Mouse (Mus musculus) 416B (cell line): ENCODE measurements around the gene Trpm3.

Source experiments
- DNase-seq: peaks from one replicate; pipeline ENCODE4 v3.0.0; 2011; ENCODE audit warnings: low read depth

The Trpm3 gene

DNA sequence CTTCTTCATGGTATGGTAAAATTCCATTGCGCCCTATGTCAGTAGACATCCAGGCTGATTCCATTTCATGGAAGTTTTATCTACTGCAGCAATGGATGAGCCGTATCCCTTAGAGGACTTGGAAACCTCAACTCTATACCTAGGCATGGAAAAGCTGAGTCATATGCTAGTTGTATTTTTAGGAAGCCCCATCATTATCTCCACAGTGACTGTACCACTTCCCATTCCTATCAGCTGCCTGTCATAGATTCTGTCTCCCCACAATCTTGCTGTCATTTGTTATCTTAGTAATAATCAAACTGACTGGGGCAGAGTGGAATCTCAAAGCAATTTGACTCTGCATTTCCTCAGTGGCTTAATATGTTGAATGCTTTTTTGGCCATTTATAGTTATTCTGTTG, 169.2 kb downstream of the Trpm3 start:
- peak; percentile 86 for DNase-seq

DNA sequence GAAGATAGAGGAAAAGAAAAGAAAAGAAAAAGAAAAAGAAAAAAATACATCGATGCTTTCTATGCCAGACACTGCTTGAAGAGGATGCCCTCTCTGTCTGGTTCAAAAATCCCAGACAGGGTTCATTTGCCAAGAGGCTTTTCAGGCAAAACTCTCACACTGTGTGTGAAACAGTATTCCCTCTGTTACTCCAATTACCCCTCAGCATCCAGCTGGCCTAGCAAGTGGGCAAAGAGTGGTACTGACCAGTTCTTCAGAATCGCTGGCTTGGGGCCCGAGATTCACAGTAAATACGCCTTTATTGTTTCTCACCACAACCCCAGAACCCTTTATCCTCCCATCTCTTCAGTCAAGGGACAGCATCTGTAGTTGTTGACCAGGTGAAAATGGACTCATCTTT, 178.5 kb downstream of the Trpm3 start:
- DNase-seq = no peak

DNA sequence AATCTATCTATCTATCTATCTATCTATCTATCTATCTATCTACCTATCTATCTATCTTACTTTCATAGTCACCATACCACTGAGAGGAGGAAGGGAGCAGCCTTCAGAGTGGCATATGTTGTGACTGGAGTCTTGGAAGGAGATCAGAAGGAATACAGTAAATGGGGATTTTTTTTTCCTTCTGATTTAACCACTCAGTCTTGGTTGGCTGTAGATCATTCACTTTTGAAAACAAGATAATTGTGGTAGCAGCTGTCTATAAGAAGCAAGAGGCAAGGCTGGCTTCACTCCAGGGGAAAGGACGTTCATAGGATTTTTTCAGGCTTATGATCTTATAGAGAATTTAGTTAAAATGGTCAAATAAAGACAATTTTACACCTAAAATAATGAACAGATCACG, 188.0 kb downstream of the Trpm3 start:
- DNase-seq = no peak

DNA sequence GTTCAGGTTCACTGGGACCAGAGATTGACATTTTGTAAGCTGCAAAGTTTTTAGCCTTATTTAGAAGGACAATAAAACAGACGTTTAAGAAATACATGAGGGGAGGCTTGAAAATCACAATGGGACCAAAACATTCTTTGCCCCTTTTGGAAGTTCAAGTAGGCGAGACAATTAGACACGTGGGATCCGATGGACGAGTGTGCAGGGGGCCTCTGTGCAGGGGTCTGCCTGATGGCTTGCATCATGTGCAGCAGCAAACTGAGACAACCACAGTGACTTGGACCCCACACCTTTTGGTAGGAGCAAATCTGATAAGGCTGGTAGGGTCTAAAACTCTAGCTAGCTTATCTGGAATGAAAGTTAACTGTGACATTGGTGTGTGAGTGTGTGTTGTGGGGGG, 188.4 kb downstream of the Trpm3 start:
- no peak for DNase-seq

DNA sequence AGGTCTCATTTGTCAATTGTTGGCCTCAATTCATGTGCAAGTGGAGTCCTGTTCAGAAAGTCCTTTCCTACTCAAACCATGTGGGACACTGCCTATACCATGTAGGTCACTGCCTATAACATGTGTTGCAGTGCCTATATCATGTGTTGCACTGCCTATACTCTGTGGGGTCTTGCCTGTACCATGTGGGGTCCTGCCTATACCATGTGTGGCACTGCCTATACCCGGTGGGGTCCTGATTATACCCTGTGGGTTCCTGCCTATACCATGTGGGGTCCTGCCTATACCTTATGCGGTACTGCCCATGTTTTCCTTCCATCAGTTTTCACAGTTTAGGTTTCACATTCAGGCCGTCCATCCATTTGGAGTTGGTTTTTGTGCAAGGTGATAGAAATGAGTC, 197.4 kb downstream of the Trpm3 start:
- no peak for DNase-seq

DNA sequence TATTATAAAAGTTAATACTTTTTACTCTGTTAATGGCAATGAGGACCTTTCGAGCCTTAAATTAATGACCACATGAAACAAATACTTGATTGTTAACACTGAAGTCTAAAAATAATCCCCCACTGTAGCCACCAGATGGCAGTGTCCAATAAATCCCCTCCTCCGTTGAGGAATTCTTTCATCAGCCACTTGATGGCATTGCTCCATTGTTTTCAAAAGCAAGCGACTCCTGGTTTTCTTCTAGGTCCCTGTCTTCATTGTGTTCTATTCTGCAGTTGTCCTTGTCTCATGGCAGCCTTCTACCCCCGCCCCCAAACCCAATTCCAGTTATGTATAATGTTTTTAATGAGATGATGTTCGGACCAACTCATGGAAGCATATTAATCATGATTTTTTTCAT, 198.6 kb downstream of the Trpm3 start:
- peak; percentile 73 for DNase-seq

DNA sequence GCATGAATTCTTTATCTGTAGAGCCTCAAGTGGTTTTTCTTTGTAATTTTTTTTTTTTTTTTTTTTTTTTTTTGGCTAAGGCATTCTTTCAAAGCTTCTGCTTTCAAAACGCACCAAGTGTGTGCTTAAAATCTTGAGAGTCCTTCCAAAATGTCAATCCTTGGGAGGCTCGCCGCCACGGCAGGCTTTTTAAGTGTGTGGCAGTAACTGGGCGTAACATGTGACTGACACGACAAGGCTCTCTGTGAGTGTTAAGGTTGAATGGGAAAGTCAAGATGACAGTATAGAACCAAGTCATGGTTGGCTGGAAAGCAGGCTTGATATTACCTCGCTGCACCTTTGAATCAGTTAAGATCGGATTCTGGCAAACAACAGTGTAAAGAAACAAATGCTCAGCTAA, 200.1 kb downstream of the Trpm3 start:
- no peak for DNase-seq

DNA sequence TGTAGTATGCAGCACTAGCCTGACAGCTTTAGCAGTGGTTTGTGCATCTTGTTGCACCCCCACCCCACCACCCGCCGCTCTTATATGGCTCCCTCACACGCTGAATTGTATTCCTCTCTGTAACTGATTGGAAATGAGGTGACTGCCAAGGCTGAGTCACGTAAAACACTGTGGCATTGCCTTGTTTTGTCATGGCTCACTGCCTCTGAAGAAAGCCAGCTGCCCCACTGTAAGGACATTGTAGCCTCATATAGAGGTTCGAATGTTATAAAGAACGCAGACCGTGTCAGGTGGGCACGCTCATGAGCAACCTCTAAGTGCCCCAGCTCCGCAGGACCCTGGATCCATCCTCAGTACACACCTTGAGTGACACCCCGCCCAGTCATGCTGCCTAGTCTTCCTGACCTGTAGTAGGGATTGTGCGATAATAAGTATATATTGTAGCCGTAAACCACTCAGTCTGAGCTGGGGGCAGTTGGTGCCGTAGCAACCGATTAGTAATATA, 215.2 kb downstream of the Trpm3 start:
- no peak for DNase-seq

DNA sequence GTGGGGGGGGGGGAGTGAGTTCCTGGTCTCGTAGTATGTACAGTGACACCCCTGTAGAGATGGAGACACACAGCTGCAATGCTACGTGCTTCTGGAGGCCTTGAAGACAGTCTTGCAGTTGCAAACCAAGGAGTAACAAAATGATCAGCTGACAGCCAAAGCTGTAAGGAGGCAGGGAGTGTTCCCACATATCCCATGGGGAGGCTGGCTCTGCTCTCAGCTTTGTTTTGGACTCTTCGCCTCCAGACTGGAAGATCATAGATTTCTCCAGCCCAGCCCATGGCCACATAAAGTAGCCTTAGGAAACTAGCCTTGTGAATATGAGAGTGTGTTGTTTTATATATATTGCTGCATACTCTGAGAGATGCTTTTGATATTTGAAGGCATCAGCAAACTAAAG, 248.0 kb downstream of the Trpm3 start:
- DNase-seq = no peak

DNA sequence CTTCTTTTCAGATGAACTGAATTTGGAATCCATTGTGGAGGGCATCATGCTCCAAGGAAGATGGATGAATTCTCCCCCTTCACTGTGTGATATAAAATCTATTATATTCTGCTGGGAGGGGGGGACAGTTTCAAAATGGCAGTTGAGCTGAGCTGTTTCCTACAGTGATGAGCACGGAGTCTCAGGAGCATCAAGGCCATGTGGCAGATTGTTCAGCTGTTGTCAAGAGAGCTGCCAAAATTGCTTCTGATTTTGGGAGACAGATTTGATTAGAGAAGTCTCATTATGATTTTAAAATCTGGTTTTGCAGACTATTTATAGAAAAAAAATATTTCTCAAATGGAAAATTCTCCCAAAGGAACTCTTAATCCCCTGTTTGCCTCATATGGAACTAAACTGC, 255.9 kb downstream of the Trpm3 start:
- DNase-seq = no peak

DNA sequence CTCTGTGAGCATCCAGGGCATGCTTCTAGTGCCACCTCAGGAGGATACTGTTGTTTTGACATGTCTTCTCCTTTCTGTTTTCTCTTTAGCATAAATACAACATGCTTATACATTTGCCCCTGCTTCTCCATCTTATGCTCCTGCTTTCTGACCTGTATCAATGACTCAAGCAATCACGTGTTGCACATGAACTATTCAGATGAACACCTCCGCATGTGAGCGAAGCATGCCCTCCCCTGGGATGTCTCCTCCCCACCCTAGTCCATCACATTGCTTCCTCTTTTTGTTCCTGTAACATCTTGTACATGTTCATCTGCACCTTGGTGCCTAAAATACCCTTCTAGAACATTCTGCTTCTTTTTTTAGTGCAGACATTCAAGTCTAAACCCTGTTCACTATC, 265.2 kb downstream of the Trpm3 start:
- no peak for DNase-seq

DNA sequence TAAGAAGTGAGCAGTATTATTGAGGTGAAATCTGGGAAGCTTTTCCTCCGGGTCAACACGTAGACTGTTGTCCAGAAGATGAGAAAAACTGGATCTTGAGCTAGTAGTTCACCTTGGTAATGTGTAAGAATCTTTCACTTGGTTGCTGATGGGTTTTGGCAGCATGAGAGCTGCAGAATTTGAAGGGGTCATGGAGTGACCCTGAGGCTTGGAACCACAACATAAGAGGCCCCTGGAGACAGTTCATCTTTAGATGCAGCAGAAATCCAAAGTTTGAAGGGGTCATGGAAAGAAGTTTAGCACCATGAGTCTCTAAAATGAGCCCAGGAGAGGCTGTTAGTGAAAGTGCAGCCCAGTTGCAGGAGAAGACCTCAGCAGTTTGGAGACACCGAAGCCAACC, 279.4 kb downstream of the Trpm3 start:
- DNase-seq = no peak

DNA sequence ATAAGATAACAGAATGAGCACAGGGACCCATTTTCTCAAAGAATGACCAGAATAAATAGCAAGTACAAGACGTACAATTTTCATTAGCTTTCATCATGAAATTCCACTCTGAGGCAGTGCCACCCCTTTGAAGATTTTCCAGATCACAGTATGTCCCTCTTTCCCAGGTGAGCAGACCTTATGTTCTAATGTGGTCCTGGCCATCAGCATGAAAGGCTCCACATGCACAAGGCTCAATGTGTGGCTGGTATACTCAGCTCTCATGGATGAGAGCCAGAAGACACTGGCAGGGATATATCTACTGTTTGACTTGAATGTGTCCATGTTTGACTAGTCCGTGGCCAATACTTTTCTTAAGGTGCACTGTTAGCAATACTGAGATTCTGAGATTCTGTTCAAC, 298.4 kb downstream of the Trpm3 start:
- no peak for DNase-seq

DNA sequence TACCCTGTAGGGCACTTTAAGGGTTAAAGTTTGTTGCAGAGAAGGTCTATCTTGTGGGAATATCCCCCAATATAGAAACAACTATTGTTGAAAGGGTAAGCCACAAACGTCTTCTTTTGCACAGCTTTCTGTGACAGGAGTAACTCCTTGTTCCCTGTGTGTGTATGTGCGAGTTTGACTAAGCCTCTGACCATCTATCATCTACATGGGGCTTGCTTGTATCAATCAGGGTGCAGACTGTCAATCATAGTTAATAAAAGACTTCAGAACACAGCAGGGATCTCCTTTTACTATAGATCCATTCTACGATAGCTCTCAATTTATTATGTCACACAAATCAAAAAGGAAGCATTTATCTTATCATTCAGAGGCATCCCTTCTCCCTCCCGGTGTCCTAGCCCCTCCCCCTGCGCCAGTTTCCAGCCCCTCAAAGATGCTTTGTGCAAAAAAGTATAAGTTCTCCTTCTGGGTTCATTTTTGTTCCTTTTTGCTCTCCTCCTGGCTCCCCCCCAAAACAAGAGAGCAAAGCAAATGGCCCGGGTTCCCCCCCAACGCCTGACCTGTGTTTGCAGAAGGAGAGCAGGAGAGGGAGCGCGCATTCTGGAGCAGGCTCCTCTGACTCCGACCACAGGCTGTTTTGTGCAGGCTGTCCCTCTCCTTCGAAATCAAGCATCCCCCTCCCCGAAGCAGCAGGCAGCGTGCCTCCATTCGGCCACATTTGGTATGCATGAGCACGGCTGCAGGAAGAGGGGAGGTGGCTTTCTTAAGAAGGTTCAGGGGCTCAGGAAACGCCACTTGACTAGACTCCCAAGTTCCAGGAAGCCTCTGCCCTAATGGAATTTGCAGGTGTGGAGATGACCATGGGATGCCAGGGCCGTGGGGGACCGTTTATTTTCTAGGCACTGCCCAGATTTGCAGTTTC, 308.8 kb downstream of the Trpm3 start:
- DNase-seq = no peak

DNA sequence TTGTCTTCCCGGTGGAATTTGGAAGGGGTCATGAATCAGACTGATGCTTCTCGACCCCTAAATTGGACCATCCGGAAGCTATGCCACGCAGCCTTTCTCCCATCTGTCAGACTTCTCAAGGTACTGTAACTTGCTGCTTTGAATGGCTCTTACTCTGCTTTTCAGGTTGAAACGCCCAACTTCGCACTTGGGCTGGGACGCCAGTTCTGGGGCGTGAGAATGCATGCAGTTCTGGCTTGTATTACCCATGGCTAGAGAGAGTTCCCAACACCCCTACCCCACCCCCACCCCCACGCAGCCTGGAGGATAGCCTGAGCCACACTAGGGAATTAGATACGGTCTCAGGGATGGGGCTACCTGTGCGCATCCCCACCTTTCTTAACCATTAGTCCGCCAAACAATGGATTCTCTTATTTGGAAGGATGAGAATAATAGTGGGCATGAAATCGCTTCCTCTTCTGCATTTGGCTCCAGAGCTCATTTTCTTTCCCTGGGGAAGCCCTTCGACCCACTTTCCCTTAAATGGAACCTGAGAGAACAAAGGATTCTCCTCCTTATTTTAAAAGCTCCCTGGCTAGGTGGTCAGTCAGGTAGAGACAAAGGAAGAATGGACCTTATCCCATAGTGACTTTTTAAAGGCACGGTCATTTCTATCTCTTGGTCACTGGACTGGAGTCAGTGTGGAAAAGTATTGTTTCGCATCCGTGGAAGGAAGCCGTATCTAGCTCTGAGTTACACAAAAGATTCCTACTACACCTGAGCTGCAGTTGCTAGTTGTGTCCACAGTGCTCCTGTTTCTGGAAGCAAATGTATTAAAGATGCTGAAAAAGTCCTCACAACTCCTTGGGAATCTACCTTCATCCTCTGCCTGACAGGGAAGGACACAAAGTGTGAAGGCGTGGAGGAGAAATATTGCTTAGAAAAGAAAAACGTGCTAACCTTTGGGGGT, 309.8 kb downstream of the Trpm3 start:
- DNase-seq = no peak

DNA sequence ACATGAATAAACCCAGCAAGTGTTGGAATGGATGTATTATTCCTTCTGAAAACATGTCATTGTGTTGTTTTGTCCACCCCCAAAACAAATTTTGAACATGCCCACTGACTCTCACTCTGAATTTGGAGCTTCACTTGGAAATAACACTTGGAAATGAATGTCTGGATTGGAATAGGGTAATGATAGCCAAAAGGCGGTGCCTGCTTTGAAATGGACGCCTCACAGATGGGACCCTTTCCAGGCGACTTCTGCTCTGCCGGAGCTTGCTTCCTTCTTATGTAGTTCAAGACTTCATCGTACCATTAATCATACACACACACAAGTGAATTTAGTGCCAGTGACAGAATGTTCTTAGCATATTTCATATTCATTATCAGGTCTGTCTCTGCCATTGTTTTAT, 312.4 kb downstream of the Trpm3 start:
- DNase-seq = no peak

DNA sequence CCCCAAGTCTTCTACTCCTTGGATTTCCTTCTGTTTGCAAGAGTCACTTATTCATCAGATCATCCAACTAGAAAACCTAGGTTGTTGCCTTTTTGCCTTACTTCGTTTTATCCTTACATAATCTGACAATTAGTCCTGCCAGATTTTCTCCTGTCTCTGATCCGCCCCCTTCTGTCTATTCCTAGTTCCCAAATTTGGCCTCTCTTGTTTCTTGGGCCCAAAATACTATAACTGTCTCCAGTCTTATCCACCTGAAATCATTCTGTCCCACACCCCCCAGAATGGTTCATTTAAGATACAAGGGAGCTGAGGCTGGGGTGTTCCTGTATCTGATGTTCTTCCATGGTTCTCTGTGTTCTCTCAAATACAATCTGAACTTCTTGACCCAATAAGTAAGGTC, 318.1 kb downstream of the Trpm3 start:
- no peak for DNase-seq

DNA sequence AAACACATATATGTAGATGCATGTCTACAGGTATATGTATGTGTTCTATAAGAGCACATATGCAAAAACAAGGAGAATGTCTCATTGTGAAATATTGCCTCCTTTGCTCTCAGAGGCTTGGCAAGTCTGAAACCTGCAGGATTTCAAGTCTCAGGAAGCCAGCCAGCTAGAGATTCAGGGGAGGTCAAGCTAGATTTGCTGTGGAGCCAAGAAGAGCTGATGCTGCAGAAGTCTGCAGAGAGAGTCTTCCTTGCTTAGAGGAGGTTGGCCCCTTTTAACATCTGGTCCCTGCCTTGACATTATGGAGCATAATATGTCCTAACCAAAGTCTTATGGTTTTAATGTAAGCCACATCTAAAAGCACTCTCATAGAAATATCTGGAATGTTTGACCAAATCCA, 323.2 kb downstream of the Trpm3 start:
- DNase-seq = no peak

DNA sequence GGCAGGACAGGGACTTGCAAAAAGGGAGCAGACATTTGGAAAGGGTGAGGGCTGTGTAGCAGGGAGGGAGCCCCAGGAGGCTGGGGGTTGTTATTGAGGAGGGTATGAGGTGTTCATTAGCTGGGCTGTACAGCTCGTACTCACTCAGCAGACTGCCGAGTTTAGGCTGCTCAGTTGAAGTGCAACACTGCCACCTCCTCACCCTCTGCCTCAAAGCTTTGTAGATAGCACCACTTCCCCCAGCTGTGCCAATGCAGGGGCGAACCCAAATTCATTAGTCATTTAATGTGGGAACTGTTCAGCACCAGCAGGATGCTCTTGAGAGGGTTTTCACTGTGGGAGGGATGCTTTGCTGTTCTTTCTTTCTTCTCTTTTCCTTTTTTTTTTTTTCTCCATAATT, 324.7 kb downstream of the Trpm3 start:
- no peak for DNase-seq

DNA sequence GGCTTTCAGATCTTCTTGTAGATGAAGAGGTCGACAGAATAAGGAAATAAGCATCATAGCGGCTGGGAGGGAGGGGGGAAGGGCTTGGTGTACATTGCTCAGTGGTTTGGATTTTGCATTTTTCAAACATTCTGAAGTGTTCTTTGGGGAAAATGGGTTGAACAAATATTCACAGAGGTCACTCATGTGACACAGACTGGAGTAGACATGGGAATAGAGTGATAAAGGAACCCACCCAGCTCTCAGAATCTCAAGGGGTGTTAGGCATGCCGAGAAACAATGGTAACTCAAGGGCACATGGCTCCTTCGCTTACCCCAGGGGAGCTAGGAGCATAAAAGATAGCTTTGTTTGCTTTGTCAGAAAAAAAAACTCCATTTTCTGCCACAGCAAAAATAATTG, 330.8 kb downstream of the Trpm3 start:
- DNase-seq = no peak

DNA sequence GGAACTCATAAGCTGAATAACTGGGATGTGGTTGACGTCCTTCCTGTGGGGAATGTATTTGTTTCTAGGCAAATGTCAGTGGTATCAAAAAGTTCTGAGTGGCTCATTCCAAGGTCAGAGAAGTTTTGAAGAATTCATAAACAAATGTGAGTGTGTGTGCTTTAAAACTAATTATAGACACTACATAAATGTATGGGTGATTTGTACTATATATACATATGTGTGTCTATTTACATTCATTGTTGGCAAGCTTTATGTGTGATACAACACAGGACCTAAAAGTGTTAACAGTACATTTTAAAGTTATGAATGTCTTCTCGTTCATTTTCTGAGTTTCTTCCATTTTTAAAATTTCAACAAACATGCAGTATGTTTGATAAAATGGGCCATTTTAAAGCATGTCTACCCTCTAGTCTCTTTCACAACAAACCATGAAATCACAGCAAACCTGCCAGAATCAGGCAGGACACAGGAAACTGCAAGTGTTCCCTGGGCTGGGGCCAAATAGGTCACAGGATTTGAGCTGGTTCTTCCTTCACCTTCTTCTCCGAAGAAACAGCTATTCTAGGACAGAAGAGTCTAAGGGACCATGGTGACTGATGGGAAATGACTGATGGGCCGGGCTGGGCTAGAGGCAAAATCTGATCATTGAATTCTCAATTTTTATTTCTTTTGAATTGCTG, 334.3 kb downstream of the Trpm3 start:
- no peak for DNase-seq

DNA sequence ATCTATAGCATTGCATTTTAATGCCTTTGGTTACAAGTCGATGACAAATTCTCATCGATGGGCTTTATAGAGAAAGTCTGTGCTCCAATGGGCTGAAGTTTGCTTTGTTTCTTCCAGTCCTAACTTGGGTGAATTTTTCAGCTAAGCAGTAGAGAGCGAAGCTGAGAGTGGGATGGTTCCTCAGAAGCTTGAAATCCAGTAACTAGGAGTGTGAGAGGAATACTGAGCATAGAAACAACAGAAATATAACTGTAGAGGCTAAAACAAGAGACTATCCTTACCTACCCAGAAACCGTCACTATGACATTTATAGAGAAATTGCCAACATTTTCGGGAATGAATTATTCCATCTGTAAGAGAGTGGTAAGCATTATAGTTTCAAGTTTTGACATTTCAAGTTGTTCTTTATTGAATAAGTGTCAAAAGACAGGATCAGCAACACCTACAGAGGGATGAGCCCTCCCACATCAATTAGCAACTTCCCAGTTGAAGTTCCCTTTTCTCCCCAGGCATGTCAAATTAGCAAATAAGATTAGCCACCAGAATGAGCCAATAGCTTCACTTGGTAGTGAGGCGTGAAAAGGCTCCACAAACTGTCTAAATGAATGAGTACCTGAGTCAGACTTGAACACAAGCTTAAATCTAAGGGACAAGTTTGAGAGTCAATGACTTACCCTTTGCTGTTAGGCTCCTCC, 339.6 kb downstream of the Trpm3 start:
- DNase-seq = no peak
